Mouse (Mus musculus) G1E (cell line): Measurements from ENCODE around the gene Mamld1. TPM values are rescaled to one million over a fixed set of nuclear protein-coding genes. Genes with fewer than 3 reads are reported as not detected.

ENCODE experiments used
- ATAC-seq: 2 replicates; pipeline ENCODE4 v1.8.0; 2016; ENCODE audit warnings: mild to moderate bottlenecking; ENCODE audit not compliant: insufficient number of reproducible peaks, poor library complexity, low FRiP score, severe bottlenecking; ENCODE audit errors: extremely low read depth
- DNase-seq: peaks from one replicate; pipeline ENCODE4 v3.0.0; 2012; ENCODE audit warnings: low spot score
- H3K27me3 ChIP-seq: 2 replicates; pipeline ENCODE4 v1.6.1; 2012; ENCODE audit warnings: mild to moderate bottlenecking, low read length, inconsistent platforms; ENCODE audit not compliant: insufficient read depth
- H3K36me3 ChIP-seq: replicated peaks from 2 replicates; pipeline ENCODE3; 2012; ENCODE audit warnings: mild to moderate bottlenecking, inconsistent platforms
- H3K4me1 ChIP-seq: 2 replicates; pipeline ENCODE4 v1.6.1; 2012; ENCODE audit warnings: low read depth, low read length, inconsistent platforms, mixed read lengths; ENCODE audit not compliant: insufficient read depth
- H3K4me3 ChIP-seq: 2 replicates; pipeline ENCODE4 v1.5.1; 2012; ENCODE audit warnings: low read depth, mild to moderate bottlenecking, inconsistent platforms, low read length, moderate library complexity, mixed read lengths
- H3K9me3 ChIP-seq: replicated peaks from 2 replicates; pipeline ENCODE4 v1.6.1; 2012; ENCODE audit warnings: inconsistent platforms
- CTCF ChIP-seq: IDR thresholded peaks from 2 replicates; pipeline ENCODE4 v1.5.1; 2012; ENCODE audit warnings: low read depth, low read length, inconsistent platforms, mixed read lengths
- GATA1 ChIP-seq: IDR thresholded peaks from 2 replicates; pipeline ENCODE4 v1.6.1; 2012; ENCODE audit warnings: borderline replicate concordance, low read length, inconsistent platforms, mixed read lengths
- GATA2 ChIP-seq: IDR thresholded peaks from 2 replicates; pipeline ENCODE4 v1.6.1; 2012; ENCODE audit warnings: low read depth, low read length, inconsistent platforms, borderline replicate concordance
- POLR2AphosphoS5 ChIP-seq: IDR thresholded peaks from 2 replicates; pipeline ENCODE4 v1.6.1; 2012; ENCODE audit warnings: low read depth, low read length, inconsistent platforms; ENCODE audit not compliant: insufficient replicate concordance
- TAL1 ChIP-seq: conservative IDR thresholded peaks from 2 replicates; pipeline ENCODE4 v1.6.1; 2012; ENCODE audit warnings: low read depth, low read length, inconsistent platforms, mixed read lengths
- polyA plus RNA-seq: library from polyadenylated mRNA; stranded (reverse); fragments of >175 nt; gene quantifications from 2 replicates; pipeline ENCODE4 v1.2.3, GENCODE M21; 2012
- total RNA-seq, 2 experiments: library from RNA; stranded (forward) in 1 of 2; stranded (reverse) in 1 of 2; fragments of 200-1000 nt in 1 of 2; fragments of >200 nt in 1 of 2; fragmentation: Nextera tagmentation in 1 of 2; gene quantifications; 2 replicates each; pipeline ENCODE4 v1.2.3; 2014 to 2017

Gene Mamld1
- total and polyA plus RNA-seq, 3 experiments: not detected

DNA sequence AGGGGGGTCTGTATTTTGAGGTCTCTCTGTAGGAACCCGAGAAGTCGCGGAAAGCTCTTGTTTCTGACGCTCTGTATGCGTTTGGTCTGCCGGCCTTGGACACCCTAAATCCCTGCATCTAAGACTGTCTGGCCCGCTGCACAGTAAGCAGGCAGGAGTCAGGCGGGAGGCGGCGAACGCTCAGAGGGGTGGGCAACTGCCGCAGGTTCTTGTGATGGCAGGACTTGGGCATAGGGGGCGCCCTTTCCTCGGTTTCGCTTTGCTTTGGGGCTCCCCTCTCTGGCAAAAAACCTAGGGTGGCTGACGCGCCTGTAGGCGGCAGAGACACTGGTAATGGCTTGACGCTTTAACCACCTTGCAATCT lies 2.0 kb downstream of the Mamld1 start:
- DNase-seq (no peak), ATAC-seq (no peak)
- Histone ChIP-seq H3K36me3 (no peaks in the 10 kb centered on the region), H3K27me3 (no peaks in the 10 kb centered on the region), H3K9me3 (no peaks in the 10 kb centered on the region), H3K4me3 (no peak overlapping the region), H3K4me1 (peaks cover 3% of the 10 kb centered on the region; the same call in 1 of the 2 replicates)
- no peak for TF ChIP-seq GATA1
- TF ChIP-seq GATA2: no peak
- TF ChIP-seq TAL1: no peak
- no peak for TF ChIP-seq POLR2AphosphoS5
- no peak for TF ChIP-seq CTCF

DNA sequence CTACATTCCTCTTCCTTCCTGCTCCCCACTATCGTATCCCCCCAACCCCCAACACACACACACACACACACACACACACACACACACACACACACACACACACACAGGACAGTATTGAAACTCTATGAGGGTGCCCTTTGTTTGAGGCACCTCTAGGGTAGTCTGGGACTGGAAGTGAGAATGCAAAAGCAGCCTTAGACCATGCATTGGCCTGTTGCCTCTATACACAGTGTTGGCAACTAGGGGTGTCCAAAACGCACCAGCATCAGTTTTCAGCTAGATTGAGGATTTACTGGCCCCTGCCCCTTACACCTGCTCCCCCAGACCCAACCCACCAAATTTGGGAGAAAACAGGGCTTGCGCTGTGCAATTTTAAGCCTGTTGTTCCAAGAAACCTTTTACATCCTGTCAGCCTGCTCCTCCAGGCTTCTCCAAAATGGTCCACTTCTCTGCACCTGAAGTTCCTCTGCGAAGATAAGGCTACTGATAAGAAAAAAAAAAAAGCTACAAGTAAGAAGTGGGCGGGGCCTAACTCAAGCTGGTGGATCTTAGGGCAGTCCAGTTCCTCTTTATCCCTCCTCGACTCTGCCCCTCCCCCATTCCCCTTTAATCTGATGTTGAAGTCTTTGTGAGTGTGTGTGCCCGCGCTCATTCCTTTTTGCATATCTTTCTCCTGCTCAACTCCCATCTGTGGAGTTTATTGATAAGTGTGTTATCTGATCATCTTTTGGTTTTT lies 2.6 kb downstream of the Mamld1 start:
- DNase-seq (no peak), ATAC-seq (no peak)
- TF ChIP-seq GATA2 (no peak), TAL1 (no peak), GATA1 (no peak), CTCF (no peak), POLR2AphosphoS5 (no peak)
- Histone ChIP-seq H3K27me3 (no peaks in the 10 kb centered on the region), H3K4me3 (no peak overlapping the region), H3K9me3 (no peaks in the 10 kb centered on the region), H3K4me1 (peaks cover 3% of the 10 kb centered on the region; the same call in 1 of the 2 replicates), H3K36me3 (no peaks in the 10 kb centered on the region)

DNA sequence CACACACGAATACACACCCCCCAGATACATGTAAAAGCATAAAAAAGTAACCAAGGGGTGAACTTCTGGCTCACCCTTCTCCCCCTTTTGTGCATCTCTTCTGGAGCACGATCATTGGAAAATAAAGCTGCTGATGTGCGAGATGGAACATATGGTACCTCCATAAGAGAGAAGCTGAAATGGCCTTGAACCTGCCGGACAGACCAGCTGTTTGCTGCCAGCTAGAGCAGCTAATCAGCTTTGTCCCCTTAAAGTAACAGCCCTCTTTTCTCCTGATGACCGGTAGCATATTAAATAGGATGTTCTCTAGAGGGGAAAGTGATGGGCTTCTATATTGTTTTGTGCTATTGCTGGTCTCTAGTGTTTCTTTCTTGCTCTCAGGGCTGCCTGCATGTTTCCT lies 3.2 kb downstream of the Mamld1 start:
- Histone ChIP-seq H3K4me3 (no peak overlapping the region), H3K9me3 (no peaks in the 10 kb centered on the region), H3K36me3 (no peaks in the 10 kb centered on the region), H3K4me1 (peaks cover 3% of the 10 kb centered on the region; the same call in 1 of the 2 replicates), H3K27me3 (no peaks in the 10 kb centered on the region)
- no peak for ATAC-seq
- TF ChIP-seq POLR2AphosphoS5 (no peak), GATA1 (no peak), TAL1 (no peak), CTCF (no peak), GATA2 (no peak)
- no peak for DNase-seq

DNA sequence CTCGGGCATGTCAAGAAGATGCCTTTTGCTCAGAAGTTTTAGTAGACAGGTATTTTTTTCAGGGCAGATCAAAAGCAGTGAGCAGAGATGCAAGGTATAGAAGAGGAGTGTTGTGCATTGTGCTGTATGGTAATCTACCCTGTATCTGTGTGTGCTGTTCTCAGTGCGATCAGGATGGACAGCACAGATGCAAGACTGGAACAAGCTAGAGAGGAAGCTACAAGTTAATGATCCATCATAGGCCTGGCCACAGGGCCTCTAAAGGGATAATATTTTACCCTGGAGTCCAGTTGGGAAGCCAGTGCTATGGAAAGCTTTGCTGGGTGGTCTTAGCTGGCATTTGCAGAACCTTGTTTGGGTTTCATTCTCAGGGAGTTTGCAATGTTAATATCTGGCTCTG lies 6.9 kb downstream of the Mamld1 start:
- H3K27me3 ChIP-seq: no peaks in the 10 kb centered on the region

DNA sequence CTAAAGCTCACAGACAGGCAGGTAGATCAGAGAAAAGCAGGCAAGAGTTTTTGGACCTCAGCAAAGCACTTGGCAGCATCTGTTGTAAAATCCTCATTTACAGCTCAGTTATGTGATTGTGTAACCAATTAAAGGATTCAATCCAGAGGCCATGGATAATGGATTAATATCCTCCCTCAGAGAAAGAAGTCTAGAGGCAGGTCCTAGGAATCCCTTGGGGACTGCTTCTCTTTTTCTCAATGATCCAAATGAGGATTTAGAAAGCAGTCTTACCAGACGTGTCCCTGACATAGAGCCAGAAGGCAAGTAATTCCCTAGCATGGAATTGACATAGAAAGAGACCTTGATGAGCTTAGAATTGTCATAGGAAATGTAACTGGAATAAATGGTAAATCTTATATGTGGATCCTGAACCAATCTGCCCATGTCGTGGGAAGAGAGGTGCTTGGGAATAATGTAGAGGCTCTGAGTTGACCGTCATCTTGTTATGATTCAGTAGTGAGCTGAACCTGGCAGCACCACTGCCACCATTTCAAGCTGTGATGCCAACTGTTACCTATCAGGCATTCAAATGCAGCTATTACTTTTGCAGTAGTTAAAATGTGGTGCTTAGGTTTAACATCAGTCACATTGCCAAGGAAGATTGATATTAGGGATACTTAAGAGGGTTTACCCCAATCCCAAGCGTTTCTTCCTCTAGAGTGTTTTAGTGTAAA lies 35.2 kb downstream of the Mamld1 start:
- TF ChIP-seq CTCF (no peak), GATA2 (no peak)
- DNase-seq (no peak), ATAC-seq (no peak)
- H3K4me3 ChIP-seq: no peak overlapping the region
- H3K4me1 ChIP-seq: no peaks in the 10 kb centered on the region
- H3K36me3 ChIP-seq: no peaks in the 10 kb centered on the region
- no peaks in the 10 kb centered on the region for H3K9me3 ChIP-seq
- H3K27me3 ChIP-seq: no peaks in the 10 kb centered on the region

More for the DNA sequence above, 6.9 kb downstream of the Mamld1 start:
- TF ChIP-seq GATA1 (no peak), CTCF (no peak), GATA2 (no peak), TAL1 (no peak), POLR2AphosphoS5 (no peak)
- no peak for ATAC-seq
- Histone ChIP-seq H3K4me3 (no peak overlapping the region), H3K9me3 (no peaks in the 10 kb centered on the region), H3K36me3 (no peaks in the 10 kb centered on the region), H3K4me1 (peaks cover 3% of the 10 kb centered on the region; the same call in 1 of the 2 replicates)
- DNase-seq: no peak

DNA sequence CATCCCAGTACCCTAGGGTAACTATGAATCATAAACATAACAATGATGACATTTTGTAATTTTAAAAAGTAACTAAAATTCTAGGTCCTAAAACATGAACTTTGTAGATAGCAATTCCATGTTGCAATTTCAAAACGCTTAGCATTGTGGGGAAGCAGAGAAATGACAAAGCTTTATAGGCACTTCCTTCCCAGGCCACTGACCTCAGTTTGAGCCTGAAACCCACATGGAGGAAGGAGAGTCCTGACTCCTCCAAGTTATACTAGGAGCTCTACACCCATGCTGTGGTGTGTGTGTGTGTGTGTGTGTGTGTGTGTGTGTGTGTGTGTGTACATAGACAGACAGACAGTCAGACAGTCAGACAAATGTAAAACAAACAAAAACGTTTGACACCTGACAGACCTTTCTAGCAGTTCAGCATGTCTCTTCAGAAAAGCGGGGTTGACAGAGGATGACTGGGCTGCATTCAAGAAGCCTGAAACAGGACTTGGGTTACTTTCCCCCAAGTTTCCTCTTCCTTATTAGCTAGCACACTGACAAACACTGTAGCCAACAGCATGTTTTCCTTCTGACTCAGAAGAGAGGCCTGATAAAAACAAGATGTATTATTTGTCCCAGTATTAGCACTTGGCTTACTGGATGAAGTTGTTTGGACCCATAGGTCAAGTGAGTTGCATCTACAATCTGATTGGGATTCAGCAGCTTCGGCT lies 37.5 kb downstream of the Mamld1 start:
- no peak overlapping the region for H3K4me3 ChIP-seq
- ATAC-seq (no peak), DNase-seq (no peak)
- H3K4me1 ChIP-seq: no peaks in the 10 kb centered on the region
- no peaks in the 10 kb centered on the region for H3K9me3 ChIP-seq
- no peaks in the 10 kb centered on the region for H3K27me3 ChIP-seq
- H3K36me3 ChIP-seq: no peaks in the 10 kb centered on the region
- TF ChIP-seq TAL1 (no peak), CTCF (no peak), POLR2AphosphoS5 (no peak), GATA2 (no peak), GATA1 (no peak)
